Mouse (Mus musculus) midbrain, embryonic 11.5 days (tissue): ENCODE measurements around the gene Fbxl19. TPM values are rescaled to one million over a fixed set of nuclear protein-coding genes. Genes with fewer than 3 reads are reported as not detected.

Experiments
- ATAC-seq: fragments of 200-750 bp; cut with Nextera tagmentation; 2 replicates; pipeline ENCODE4 v1.8.0; 2017; ENCODE audit warnings: moderate TSS enrichment, moderate library complexity; ENCODE audit not compliant: low FRiP score
- DNase-seq: peaks from one replicate; pipeline ENCODE4 v3.0.0; 2015; ENCODE audit warnings: low spot score; ENCODE audit errors: missing footprints
- H3K27ac ChIP-seq: fragments of 300-500 bp; sonication (generic); 2 replicates; pipeline ENCODE4 v1.5.1; 2014; ENCODE audit warnings: low read depth, low read length
- H3K27me3 ChIP-seq: fragments of 300-500 bp; sonication (generic); 2 replicates; pipeline ENCODE4 v1.6.1; 2014; ENCODE audit warnings: mild to moderate bottlenecking, low read length, moderate library complexity, mixed read lengths; ENCODE audit not compliant: control insufficient read depth, insufficient read depth
- H3K36me3 ChIP-seq: fragments of 300-500 bp; sonication (generic); 2 replicates; pipeline ENCODE4 v1.6.1; 2014; ENCODE audit warnings: mild to moderate bottlenecking, low read length, moderate library complexity, mixed read lengths; ENCODE audit not compliant: control insufficient read depth, insufficient read depth
- H3K4me1 ChIP-seq: fragments of 300-500 bp; sonication (generic); 2 replicates; pipeline ENCODE4 v1.6.1; 2014; ENCODE audit warnings: low read length; ENCODE audit not compliant: control insufficient read depth, insufficient read depth
- H3K4me2 ChIP-seq: fragments of 300-500 bp; sonication (generic); 2 replicates; pipeline ENCODE4 v1.6.1; 2014; ENCODE audit warnings: mild to moderate bottlenecking, moderate library complexity
- H3K4me3 ChIP-seq: fragments of 300-500 bp; sonication (generic); 2 replicates; pipeline ENCODE4 v1.5.1; 2014; ENCODE audit warnings: low read depth, low read length
- H3K9ac ChIP-seq: fragments of 300-500 bp; sonication (generic); 2 replicates; pipeline ENCODE4 v1.6.1; 2014; ENCODE audit warnings: low read length
- H3K9me3 ChIP-seq: fragments of 300-500 bp; sonication (generic); 2 replicates; pipeline ENCODE4 v1.6.1; 2016; ENCODE audit warnings: low read length; ENCODE audit not compliant: control insufficient read depth
- WGBS: fragments of 180-500 bp; shearing (Covaris S2); extraction: QIAGEN DNeasy Blood & Tissue Kit; methylation state at CpG from one replicate; pipeline ENCODE4 v1.1.7; 2014; 5-methylcytosine and 5-hydroxymethylcytosine counted together
- polyA plus RNA-seq: library from polyadenylated mRNA; unstranded; fragments of >200 nt; fragmentation: Nextera tagmentation; extraction: Ambion mirVana; gene quantifications from 2 replicates; pipeline ENCODE4 v1.2.1, GENCODE M21; 2014

The Fbxl19 gene
- 8.3 and 9.3 TPM in 2 replicates for polyA plus RNA-seq

DNA sequence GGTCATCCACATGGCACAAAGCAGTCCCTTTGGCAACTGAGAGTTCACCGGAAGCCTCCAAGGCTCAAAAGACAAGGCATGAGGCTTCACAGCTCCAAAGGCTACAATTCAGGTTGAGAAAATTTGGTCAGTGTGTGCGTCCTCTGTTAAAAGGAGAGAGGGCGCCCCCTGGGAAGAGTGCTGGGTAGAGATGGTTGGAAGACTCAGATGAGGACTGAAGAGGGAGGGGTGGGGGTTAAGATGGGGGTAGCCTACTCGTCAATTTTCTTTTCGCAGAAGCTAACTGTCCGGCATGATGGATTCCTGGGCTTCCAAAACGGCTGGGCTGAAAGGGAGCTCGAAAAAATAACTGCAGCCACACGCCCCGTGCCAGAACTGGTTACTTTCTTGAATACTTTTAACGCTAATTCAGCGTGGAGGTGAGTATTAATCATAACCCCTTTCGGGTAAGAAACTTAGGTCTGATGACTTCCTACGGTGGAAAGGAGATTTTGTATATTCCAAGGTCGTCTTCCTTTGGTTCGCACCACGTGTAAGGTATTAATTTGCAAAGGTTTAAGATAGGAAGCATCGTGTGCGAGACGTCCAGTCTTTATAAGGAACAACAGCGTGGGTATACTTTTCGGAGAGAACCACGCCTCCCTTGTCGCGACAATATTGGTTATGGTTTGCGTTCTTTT is at the start of gene Fbxl19:
Fbxl19 (plus strand) TSS at position 178 of the 680 bp plus-strand sequence.
- Histone ChIP-seq H3K4me2 (peak within 1 kb of the TSS; percentile 87), H3K27me3 (no peaks in the 10 kb centered on the region), H3K36me3 (peaks cover 13% of the 10 kb centered on the region), H3K4me1 (peaks cover 10% of the 10 kb centered on the region), H3K9me3 (no peaks in the 10 kb centered on the region), H3K27ac (peak within 1 kb of the TSS; percentile 79), H3K9ac (peak within 1 kb of the TSS; percentile 93), H3K4me3 (peak within 1 kb of the TSS; percentile 86)
- peak; percentile 96 for DNase-seq
- under 1% methylated on average over 26 of the region's 26 CpGs for WGBS
- ATAC-seq = no peak

DNA sequence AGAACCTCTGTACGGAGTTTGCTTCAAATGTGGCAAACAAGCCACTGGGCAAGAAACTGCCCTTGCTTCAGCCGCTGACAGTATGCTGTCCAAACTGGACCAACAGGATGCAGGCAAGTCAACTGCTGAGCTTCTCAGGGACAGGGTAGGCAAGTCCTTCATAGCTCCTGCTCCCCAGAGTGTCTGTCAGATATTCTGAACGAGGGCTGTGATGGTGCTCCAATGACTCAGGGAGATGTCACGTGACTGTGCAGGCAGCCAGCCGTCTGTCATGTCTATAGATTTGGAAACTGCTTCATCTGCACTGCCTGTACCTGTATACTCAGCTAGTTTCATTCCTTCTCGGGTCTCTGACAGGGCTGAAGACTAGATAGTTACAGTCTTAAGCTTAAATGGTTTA is 45.4 kb upstream of the Fbxl19 start:
- H3K27me3 ChIP-seq = no peaks in the 10 kb centered on the region
- H3K4me2 ChIP-seq = no peak overlapping the region
- H3K4me3 ChIP-seq = no peak overlapping the region
- WGBS = 88% methylated on average over 6 of the region's 6 CpGs
- DNase-seq (no peak), ATAC-seq (no peak)
- no peaks in the 10 kb centered on the region for H3K36me3 ChIP-seq
- no peak overlapping the region for H3K27ac ChIP-seq
- H3K9me3 ChIP-seq = no peaks in the 10 kb centered on the region
- H3K4me1 ChIP-seq = no peaks in the 10 kb centered on the region
- H3K9ac ChIP-seq = no peak overlapping the region

DNA sequence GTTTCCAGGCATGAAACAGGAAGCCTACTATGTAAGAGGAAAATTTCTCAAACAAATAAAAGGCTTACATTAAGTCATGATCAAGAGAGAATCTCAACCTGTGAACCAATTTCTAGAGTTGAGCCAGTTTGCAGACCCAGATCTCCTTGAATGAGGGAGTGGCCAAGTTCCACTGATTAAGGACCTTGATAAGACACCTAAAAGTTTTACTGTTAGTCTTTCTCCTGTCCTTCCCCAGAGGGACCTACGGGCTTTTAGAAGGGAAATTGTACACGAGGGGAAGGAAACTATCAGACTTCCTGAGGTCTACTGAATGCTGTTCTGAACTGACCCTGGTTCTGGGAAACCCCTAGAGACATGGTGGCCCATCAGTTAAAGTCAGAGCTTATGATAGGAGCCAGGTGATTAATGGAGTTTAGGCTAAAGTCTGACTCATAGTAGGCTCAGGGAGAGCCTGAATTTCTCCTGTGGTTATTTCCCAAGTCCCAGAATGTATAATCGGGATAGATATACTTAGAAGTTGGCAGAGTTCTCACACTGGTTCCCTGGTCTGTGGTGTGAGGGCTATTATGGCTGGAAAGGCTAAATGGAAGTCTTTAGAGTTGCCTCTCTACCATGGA is 43.5 kb upstream of the Fbxl19 start:
- WGBS = 89% methylated on average over 3 of the region's 3 CpGs
- H3K4me3 ChIP-seq = no peak overlapping the region
- H3K9ac ChIP-seq = no peak overlapping the region
- DNase-seq (no peak), ATAC-seq (no peak)
- H3K4me1 ChIP-seq = no peaks in the 10 kb centered on the region
- no peak overlapping the region for H3K27ac ChIP-seq
- no peaks in the 10 kb centered on the region for H3K9me3 ChIP-seq
- no peaks in the 10 kb centered on the region for H3K27me3 ChIP-seq
- no peaks in the 10 kb centered on the region; the same call in 1 of the 2 replicates for H3K36me3 ChIP-seq
- no peak overlapping the region for H3K4me2 ChIP-seq

DNA sequence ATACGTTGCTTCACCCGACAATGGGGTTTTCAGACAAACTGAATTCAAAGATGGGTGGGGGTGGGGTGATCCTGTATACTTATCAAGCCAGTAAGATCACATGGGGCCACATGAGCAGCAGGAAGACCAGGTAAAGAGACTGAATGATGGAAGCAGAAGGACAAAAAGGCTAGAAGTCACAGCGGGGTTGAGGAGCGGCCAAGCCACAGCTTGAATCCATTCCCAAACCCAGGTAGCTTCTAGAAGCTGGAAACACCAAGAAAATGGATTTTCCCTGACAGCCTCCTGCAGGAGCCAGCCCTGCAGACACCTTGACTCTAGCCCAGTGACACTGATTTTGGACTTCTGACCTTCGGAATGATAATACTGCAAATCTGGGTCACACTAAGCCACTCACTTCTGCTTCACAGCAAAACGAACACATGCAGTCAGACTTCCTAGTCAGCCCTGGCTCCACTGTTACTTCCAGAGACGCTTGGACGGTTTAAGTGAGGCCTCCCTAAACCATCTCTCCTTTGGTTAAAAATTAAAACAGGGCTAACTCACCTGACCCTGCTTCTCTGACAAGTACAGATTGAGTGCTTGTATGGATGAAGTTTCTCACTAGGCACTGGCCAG is 40.7 kb upstream of the Fbxl19 start:
- Histone ChIP-seq H3K9ac (no peak overlapping the region), H3K9me3 (no peaks in the 10 kb centered on the region), H3K36me3 (no peaks in the 10 kb centered on the region; the same call in 1 of the 2 replicates), H3K4me3 (no peak overlapping the region), H3K27ac (no peak overlapping the region), H3K27me3 (no peaks in the 10 kb centered on the region), H3K4me1 (peaks cover 12% of the 10 kb centered on the region), H3K4me2 (no peak overlapping the region)
- ATAC-seq (no peak), DNase-seq (no peak)
- 92% methylated on average over 8 of the region's 8 CpGs for WGBS

DNA sequence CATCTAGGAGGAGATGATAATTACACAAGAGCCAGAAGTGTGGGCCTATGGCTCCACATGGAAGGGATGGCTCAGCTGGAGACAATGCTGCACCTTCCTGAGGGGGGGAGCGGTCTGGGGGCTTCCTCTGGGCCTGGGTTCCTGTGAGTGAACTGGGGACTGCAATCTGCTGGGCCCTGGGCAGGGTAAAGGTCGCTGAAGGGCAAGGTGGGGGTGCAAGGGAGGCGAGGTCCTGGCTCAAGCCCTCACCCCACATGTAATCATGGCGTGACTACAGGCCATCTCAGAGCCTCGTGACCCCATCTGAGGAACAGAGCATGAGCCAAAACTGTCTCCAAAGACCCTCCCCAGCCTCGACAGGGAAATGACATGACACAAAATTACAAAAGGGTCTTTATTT is 39.7 kb upstream of the Fbxl19 start:
- no peak for ATAC-seq
- DNase-seq = no peak
- Histone ChIP-seq H3K4me2 (no peak overlapping the region), H3K27me3 (no peaks in the 10 kb centered on the region), H3K27ac (no peak overlapping the region), H3K4me1 (peaks cover 12% of the 10 kb centered on the region), H3K36me3 (no peaks in the 10 kb centered on the region; the same call in 1 of the 2 replicates), H3K9me3 (no peaks in the 10 kb centered on the region), H3K4me3 (no peak overlapping the region), H3K9ac (no peak overlapping the region)
- 78% methylated on average over 6 of the region's 6 CpGs for WGBS

DNA sequence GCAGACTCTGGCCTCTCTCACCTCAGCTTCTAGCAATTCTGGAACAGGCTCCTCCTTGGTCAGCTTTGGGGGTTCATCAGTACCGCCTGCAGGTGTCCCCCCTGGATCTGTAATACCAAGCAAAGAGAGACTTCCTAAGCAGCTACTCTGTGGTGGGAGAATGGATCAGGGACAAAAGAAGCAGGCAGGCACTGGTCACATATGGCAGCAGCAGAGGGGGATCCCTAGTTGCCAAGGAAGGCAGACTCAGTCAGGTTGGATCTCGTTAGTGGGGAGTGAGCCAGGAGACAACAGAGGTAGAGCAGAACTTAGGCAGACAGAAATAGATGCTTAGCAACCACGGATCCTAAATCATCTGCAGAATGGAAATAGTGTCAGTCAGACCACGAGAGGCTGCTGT is 38.6 kb upstream of the Fbxl19 start:
- H3K4me1 ChIP-seq = peaks cover 12% of the 10 kb centered on the region
- H3K27me3 ChIP-seq = no peaks in the 10 kb centered on the region
- H3K27ac ChIP-seq = no peak overlapping the region
- no peak for DNase-seq
- H3K4me2 ChIP-seq = no peak overlapping the region
- H3K4me3 ChIP-seq = no peak overlapping the region
- H3K9ac ChIP-seq = no peak overlapping the region
- 86% methylated on average over 4 of the region's 4 CpGs for WGBS
- no peaks in the 10 kb centered on the region; the same call in 1 of the 2 replicates for H3K36me3 ChIP-seq
- ATAC-seq = no peak
- no peaks in the 10 kb centered on the region for H3K9me3 ChIP-seq

DNA sequence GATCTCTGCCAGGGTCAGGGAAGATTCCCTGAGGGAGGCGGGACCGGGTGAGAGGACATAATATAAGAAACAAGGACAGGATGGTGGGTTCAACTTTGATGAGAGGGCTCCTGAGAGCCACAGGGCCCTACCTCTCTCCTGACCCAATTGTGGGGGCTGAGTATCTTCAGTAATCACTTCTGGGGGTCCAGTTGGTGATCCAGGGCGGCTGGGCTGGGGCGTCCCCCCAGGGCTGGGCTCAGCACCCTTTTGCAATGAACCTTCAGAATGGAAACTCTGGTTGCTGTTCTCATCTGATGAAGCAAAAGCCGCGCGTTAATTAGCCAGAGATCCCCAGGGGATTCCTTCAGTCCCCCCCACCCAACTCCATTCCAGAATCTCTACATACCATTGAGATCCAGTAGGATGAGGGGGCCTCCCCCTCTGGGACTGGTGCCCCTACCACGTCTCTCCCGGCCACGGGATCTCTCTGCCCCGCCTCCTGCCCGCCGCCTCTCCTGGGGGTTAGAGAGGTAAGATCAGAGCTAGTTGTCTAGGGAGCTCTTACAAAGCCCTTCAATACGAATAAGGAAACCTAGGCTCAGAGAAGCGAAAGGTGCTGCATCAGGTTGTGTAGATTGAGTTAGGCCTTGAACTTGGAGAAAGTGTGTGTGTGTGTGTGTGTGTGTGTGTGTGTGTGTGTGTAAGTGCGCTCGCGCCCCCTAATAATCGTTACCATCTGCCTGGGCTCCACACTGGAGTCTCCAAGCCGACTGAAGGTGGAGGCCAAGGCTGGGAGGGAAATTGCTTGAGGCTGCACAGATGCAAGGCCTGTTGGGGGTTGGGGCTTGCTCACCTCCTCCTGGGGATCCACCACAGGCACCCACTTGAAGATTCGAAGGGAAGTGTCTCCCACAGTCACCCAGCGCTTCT is 37.0 kb upstream of the Fbxl19 start:
- ATAC-seq (peak; percentile 6; the same call in 1 of the 2 replicates), DNase-seq (no peak)
- WGBS = 29% methylated on average over 22 of the region's 22 CpGs
- no peaks in the 10 kb centered on the region for H3K27me3 ChIP-seq
- peaks cover 15% of the 10 kb centered on the region for H3K4me1 ChIP-seq
- no peaks in the 10 kb centered on the region; the same call in 1 of the 2 replicates for H3K36me3 ChIP-seq
- peak overlapping the region; percentile 85 for H3K9ac ChIP-seq
- H3K27ac ChIP-seq = peak overlapping the region; percentile 93
- H3K9me3 ChIP-seq = no peaks in the 10 kb centered on the region
- peak overlapping the region; percentile 74 for H3K4me3 ChIP-seq
- peak overlapping the region; percentile 59 for H3K4me2 ChIP-seq

DNA sequence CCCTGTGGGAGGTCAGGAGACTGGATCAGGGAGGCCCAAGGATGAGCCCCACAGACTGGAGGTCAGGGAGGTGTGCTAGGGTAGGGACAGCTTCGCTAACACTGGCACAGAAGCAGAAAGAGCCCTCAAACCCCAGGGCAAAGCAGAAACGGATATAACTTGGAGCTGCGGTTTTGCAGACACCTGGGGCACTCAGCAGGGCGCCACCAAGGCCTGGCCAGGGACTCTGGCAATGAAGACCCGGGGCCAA is 36.5 kb upstream of the Fbxl19 start:
- Histone ChIP-seq H3K27me3 (no peaks in the 10 kb centered on the region), H3K4me2 (peak overlapping the region; percentile 59), H3K4me1 (peaks cover 19% of the 10 kb centered on the region), H3K36me3 (no peaks in the 10 kb centered on the region; the same call in 1 of the 2 replicates), H3K4me3 (peak overlapping the region; percentile 74), H3K9me3 (no peaks in the 10 kb centered on the region), H3K27ac (peak overlapping the region; percentile 93), H3K9ac (peak overlapping the region; percentile 85)
- ATAC-seq (no peak; the same call in 1 of the 2 replicates), DNase-seq (no peak)
- 0% methylated on average over 5 of the region's 5 CpGs for WGBS
